Mouse (Mus musculus): ENCODE results near the gene Nr1d2.

DNA sequence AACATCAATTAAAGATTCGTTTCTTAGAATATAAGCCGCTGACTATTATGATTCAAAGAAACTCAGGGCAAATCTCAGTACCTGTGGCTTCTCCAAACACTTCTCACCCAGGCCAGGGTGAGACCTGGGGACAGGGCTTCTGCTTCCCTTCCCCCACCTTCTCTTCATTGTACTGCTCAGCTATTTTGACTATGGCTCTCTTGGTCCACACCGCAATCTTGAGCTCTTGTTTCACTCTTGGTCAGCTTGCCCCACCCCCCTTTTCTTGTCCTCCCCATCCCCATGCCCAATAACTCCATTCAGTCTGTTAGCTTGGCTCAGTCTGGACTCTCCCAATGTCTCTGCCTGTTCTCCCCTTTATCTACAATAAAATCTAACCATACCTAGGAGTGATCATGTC, 46.5 kb upstream of the Nr1d2 start:
- TF ChIP-seq CTCF (IDR thresholded peaks at IDR 0.05; ENCODE audit: control insufficient read depth, insufficient read depth, insufficient replicate concordance, low read depth, low read length) (no peak), POLR2A (IDR thresholded peaks at IDR 0.05; ENCODE audit: control insufficient read depth, low read depth, low read length) (no peak)

Measured in testis, adult 2 months (tissue).